Mouse (Mus musculus): ENCODE measurements around the gene Ddx11.
"Not testable (repeated sequence)": the region's sequence is repeated elsewhere in the genome, so short reads cannot be mapped to it uniquely, and the experiment has no call there.

Ddx11 gene

DNA sequence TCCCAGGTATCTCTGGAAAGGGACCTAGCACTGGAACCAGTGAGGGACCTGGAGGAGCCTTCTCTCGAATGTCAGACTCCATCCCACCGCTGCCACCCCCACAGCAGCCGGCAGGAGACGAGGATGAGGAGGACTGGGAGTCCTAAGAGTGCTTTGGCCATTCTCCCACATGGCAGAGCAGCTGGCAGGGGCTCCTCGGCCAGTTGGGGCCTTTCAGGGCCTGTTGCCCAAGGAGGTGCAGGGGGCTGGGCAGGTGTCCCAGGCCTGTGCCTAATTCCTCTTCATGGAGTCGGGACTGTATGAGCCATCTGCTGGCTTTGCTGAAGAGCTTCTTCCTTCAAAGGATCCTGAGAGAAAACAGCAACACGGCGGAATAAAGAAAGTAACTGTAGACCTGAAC lies 4.3 kb upstream of the Ddx11 start:
- DNase-seq, result peak; percentile 35 to 37

DNA sequence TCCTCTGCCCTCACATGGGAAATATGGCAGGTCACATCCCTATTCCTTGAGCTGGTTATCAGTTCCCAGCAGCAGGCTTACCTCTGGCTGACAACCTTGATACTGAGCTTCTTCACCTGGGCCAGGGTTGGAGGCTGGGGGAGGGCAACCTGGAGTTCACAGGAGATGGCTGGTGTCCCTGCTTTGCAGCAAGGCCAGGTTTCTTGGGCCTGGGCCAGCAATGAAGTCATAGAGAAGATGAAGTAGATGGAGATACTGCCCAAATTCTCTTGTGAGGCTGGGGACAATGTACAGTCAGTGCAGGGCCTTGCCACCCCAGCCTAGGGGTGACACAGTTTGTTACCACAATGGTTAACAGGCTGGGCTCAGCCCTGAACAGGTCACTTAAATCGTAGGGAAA lies 2.6 kb upstream of the Ddx11 start:
- peak; percentile 48 to 53 for DNase-seq

DNA sequence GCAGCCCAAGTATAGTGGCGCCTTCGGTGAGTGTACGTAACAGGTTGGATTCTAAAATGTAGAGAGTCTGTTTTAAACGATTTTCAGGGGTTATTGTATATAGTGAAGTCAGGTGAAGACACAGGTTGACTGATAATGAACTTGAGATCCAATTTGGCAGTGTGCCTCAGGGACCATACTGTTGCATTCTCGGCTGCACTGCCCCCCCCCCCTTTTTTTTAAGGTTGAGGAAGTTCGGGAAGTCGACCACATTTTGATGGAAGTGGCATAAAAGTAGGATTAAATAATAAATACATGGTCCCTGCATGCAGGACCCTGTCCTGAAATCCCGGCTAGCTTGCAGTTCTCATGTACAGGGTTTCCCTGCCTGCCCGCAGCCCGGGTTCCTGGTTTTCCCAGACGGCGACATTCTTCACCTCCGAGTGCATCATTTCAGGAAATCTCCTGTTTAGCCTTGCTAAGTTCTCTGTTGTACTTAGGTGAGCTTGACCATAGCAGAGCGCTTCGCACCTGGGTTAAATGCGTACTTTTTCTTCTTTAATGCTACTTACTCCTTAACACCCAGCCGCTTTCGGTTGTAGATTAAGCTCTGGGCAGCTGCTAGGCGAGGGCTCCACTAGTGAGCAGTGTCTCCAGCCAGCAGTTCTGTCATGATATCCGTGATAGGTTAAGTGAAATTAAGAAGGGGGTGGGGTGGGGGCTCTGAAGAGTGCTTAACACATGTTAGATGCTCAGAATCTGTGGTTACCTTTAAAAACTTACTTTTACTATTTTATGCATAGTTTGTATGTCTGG lies 693 bp downstream of the Ddx11 start:
- DNase-seq, result no peak

DNA sequence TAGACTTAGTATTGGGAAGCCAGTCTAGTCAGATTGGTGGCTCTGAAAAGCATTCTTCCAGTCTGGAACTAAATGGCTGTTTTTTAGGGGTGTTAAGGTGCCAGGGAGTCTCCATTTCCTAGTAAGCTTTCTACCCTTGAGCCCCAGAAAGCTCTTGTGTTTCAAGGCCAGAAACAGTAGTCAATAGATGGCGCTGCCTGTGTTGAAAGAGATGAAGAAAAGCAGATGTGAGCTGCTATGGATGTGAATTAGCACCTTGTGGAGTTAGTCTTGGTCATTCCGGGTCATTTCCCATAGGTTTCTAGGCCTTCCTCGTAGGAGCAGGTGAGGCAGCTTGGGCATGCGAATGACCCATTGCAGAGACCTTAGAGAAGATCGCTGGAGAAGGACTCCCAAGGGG lies 1.9 kb downstream of the Ddx11 start:
- no peak for DNase-seq

DNA sequence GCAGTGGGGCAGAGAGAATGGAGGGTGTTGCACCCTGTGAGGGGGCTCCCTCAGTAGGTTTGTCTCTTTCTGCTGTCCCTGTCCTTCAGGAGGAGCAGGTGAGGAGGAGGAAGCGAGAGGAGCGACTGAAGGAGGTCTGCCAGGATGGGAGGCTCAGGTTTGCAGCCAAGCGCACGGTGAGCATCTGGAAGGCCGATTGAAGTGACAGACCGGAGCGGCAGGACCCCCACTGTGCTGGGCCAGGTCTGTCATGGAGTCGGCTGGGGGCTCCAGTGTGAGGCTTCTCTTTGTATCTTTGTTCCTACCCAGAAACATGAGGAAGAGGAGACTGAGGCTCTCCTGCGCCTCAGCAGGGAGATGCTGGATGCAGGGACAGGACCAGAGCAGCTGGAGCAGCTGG lies 7.1 kb downstream of the Ddx11 start:
- no peak for DNase-seq

DNA sequence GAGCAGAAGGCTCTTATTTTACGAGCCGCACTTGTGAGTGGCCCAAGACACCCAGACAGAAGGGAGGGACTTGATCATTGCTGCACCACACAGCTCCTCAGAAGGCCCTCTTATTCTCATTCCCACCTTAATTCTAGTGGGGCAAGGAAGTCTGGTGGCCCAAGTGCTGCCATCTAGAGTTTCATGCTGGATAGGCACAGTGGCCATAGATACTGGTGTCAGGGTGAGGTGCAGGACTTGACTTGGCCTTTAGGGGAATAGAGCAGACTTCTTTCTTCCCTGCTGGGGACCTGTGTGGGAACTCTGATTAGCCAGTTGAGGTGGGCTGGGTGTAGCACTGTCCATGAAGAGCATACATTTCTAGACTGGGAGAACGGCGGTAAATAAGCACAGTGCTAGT lies 7.9 kb downstream of the Ddx11 start:
- DNase-seq, result no peak

DNA sequence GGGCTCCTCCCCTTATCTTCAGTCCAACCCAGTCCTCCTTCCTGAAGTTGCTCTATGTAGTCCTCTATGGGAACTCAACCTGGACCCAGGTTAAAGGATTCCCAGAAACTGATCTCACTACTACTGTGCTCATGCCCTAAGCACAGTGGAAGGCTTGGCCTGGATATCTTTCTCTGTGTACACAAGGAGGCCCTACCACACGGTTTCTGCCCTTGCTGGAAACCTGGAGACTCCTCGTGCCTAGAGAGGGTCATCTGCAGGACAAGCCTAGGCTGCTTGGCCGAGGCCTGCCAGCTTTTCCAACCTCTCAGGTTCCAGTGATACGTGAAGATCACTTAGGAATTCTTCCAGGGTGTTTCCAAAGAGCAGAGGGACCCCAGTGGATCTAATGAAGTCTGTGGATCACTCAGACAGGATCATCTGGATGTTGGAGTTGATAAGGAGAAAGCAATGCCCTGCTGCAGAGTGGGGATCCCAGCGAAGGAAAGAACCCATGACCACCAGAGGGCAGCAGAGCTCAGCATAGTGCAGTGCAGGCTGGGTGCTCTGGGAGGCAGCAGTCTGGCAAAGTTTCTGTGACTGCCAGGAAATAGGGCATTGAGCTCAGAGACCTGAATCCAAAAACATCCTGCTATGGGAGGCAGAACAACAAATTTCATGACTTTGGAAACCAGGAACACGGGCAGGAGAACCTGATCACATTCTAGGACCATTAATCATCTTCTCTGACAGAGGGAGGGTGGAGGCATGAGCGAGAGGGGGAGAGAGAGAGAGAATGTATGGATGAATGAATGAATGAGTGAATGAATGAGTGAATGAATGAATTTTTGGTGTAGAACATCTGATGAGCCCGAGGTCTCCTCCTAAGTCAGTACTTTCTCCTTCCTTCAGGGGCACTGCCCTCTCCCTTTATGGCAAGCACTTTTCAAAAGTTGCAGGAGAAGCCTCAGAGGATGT lies 29.7 kb downstream of the Ddx11 start:
- DNase-seq, result not testable (repeated sequence)

DNA sequence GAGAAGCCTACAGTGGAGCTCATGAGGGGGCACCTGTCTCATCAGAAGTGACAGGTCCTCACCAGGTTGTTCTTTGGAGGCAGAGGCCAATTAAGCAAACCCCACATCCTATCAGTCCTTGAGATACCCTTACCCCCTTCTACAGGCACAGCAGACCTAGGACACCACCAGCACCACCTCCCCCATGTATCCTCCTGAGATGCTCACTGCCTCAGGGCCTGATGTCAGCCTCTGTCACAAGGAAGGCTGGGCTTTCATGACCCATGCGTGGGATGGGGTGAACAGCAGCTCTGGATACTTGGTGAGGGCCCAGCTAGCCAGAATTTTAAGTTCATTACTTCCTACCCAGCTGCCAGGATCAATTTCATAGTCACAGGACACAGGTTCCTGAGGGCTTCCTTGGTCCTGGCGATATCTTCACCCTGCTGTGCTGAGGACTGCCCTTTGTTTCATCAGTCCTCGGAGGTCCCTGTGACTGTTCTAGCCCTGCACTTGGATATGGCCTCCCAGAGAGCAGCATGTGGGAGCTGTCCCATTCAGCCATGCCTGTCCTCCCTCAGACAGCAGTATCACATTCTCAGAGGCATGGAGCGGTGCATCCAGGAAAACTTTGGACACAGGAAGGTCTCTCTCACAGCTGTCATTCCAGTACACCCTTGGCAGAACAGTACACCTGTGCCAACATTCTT lies 30.6 kb downstream of the Ddx11 start:
- not testable (repeated sequence) for DNase-seq

DNA sequence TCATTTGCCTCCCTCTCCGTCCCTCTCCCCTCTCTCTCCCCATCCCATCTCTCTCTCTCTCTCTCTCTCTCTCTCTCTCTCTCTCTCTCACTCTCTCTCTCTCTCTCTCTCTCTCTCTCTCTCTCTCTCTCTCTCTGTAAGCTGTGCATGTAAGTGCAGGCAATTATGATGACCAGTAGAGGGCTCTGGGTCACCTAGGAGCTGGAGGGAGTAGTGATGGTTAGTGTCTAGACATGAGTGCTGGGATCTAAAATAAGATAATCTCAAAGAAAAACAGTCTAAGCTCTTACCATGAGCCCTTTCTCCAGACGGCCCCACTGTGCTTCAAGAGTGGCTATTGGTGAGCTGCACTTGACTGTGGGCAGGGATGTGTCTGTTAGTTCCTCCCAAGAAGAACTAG lies 31.6 kb downstream of the Ddx11 start:
- DNase-seq, result no peak

DNA sequence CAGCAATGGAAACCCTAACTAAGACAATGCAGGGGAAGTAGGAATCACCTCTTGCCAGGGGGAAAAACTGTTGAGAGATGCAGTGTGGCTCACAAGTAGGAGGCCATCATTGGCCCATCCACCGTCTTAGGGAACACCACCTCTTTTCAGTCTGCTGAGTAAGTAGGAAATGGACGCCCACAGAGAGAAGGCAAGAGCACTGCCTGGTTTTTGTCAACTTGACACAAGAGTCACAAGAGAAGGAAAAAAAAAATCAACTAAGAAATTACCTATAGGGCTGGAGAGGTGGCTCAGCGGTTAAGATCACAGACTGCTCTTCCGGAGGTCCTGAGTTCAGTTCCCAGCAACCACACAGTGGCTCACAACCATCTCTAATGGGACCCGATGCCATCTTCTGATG lies 35.0 kb downstream of the Ddx11 start:
- DNase-seq, result no peak

DNA sequence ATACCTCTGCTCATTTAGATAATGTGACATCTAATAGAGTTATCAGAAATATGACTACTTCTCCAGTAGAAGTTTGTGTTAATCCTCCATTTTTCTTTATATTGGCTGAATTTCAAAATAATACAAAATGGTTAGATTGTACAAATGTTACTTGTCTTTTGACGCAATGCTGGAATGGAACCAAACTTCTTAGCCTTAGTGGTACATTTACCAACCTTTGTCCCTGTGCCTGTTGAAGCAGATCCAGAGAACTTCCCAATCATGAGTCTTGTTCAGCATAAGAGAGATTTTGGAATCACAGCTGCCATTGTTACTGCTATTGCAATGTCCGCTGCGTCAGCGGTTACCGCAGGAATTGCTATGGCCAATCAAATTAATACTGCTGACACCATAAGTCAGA lies 43.8 kb downstream of the Ddx11 start:
- DNase-seq, result not testable (repeated sequence)

DNA sequence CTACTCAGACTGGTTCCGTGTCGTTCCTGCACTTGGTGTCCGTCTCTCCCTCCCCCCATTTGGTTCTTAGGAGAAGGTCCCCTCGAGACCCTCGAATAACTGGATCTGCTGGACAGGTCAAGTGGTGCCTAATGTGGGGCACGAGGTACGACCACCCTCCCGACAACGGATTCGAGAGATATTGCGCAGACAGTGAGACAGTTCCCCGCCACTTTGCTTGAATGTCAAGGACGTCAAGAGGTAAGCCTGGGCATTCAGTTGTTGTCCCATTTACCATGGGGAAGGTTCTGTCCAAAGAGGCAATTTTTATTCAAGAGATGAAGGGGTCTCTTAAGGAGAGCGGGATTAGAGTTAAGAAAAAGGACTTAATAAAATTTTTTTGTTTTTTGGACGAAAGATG lies 47.7 kb downstream of the Ddx11 start:
- not testable (repeated sequence) for DNase-seq

DNA sequence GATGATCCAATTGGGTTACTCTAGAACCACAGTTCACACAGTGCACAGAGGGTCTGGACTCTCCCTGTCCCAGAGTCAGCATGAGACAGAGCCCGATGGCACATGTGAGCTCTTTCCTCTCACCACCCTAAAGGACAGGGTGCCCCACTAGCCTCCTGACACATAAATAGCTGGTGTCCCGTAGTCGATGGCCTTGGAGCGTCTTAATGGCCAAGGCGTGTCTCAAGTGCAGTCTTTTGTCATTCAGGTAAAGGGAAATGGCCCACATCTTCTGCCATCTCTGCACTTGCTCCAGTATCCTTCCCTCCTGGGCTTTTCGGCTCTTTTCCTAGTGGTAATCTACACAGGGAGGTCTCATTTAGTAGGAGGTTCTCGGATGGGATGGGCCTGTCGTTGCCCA lies 67.3 kb downstream of the Ddx11 start:
- no peak for DNase-seq

DNA sequence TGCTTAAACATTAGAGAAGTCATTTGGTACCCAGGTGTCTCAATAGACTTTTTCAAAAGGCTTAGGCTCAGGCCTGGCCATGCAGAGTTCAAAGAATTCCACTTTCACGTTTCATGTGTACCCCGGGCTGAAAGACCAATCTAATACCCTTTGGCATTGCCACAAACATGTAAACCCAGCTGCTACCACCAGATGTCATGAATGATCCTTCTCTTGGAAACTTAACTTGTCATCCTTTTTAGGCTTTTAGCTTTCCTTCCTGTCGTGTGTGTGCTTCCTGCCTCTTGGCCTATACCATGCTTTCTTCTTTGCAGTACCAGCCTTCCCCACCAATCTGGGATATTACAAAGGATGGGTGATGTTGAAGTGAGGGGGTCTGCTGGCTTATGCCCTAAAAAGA lies 73.7 kb downstream of the Ddx11 start:
- no peak for DNase-seq

All from cerebellum, adult 18-20 months (tissue).